Comparison of ENCODE assay signal across 18 mouse cellular contexts in the genomic region with DNA sequence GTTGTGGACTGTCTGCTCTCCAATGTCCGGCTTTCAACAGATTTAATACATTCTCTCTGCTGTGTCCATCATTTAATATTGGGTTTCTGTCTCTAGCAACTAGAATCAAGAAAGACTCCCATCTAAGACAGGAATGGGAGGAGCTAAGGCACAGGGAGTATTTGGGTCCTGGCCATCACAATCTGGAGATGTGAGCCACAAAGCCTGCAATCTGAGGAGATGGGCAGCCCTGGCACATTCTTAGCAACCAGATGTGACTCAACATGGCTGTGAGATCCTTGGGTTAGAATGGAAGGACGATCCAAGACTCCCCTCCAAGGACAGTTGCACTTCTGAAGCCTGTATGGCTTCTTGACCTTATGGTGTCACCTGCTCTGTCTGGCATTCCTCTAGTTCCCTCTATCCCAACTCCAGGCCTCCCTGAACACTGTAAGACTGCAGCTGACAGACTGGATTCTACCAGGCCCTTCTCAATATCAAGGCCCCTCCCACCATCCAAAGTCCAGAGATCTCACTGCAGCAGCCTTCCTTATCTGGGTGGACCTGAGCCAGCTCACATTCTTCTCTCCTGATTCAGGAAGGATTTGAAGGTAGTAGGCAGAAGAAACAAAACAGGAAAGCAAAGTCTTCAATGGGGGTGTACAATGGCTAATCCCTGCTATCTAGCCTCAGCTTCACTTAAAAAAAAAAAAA. TPM values are rescaled to one million over a fixed set of nuclear protein-coding genes. Genes with fewer than 3 reads are reported as not detected.
DNase-seq lines count a peak whose midpoint lies in the region; ATAC-seq lines count a peak whose summit lies in the region.
"Had no signal": no experiment of that assay in that cellular context is flagged by ENCODE, and none has a peak within 500 bp of the region (broad histone marks: within the 10 kb centered on the region; RNA-seq: fewer than 3 reads in every experiment).

No protein-coding gene starts in this region.

- no peaks in the 10 kb centered on the region for H3K4me1 ChIP-seq in kidney, embryonic 14.5 days (ENCODE audit: control insufficient read depth, insufficient read depth, low read length)
- H3K4me1 ChIP-seq in kidney, embryonic 15.5 days: peaks cover 9% of the 10 kb centered on the region
- peaks cover 7% of the 10 kb centered on the region for H3K4me1 ChIP-seq in forebrain, embryonic 16.5 days (replicated peaks; ENCODE audit: control insufficient read depth, insufficient read depth, low read length)
- H3K4me1 ChIP-seq: limb, embryonic 12.5 days had no signal

- no peak overlapping the region for H3K27ac ChIP-seq in kidney, embryonic 14.5 days (ENCODE audit: low read depth, low read length)
- no peak overlapping the region for H3K27ac ChIP-seq in kidney, embryonic 15.5 days
- no peak overlapping the region for H3K27ac ChIP-seq in forebrain, embryonic 16.5 days (ENCODE audit: low read length)
- H3K27ac ChIP-seq: embryonic facial prominence, embryonic 10.5 days; hindbrain, embryonic 12.5 days; limb, embryonic 12.5 days had no signal

- H3K27me3 ChIP-seq in kidney, embryonic 14.5 days (ENCODE audit: control insufficient read depth, insufficient read depth, low read length): no peaks in the 10 kb centered on the region
- no peaks in the 10 kb centered on the region for H3K27me3 ChIP-seq in kidney, embryonic 15.5 days
- H3K27me3 ChIP-seq in forebrain, embryonic 16.5 days (replicated peaks; ENCODE audit: control insufficient read depth, insufficient read depth, low read length): no peaks in the 10 kb centered on the region
- H3K27me3 ChIP-seq: hindbrain, embryonic 12.5 days; limb, embryonic 12.5 days had no signal

- no peaks in the 10 kb centered on the region for H3K9me3 ChIP-seq in kidney, embryonic 14.5 days (ENCODE audit: control insufficient read depth, low read length)
- H3K9me3 ChIP-seq in kidney, embryonic 15.5 days (replicated peaks): no peaks in the 10 kb centered on the region
- H3K9me3 ChIP-seq in forebrain, embryonic 16.5 days (ENCODE audit: control insufficient read depth, low read length): no peaks in the 10 kb centered on the region
- H3K9me3 ChIP-seq: embryonic facial prominence, embryonic 10.5 days; hindbrain, embryonic 12.5 days; limb, embryonic 12.5 days had no signal

- no peak for ATAC-seq in kidney, embryonic 14.5 days (ENCODE audit: low FRiP score, low TSS enrichment)
- no peak for ATAC-seq in kidney, embryonic 15.5 days (replicated peaks; ENCODE audit: low FRiP score)
- no peak for ATAC-seq in forebrain, embryonic 16.5 days

- peak; percentile 34 for DNase-seq in kidney, adult 11 months
- peak; percentile 46 for DNase-seq in urinary bladder, postnatal 14 days (ENCODE audit: low spot score)
- DNase-seq in urinary bladder, adult 18-20 months (ENCODE audit: low spot score in 2 of 2): no peak
- DNase-seq in yolk sac, embryonic 10.5 days (ENCODE audit: low spot score): peak; percentile 87
- DNase-seq in layer of hippocampus, postnatal 25 days (ENCODE audit: extremely low spot score in 1 of 2, low spot score in 1 of 2): no peak
- DNase-seq: adrenal gland, postnatal 10 days; cerebellum, postnatal 25 days; thymus, postnatal 36 days had no signal

- WGBS in kidney, embryonic 14.5 days: 66% methylated on average over 2 of the region's 2 CpGs
- 82% methylated on average over 2 of the region's 2 CpGs for WGBS in kidney, embryonic 15.5 days
- WGBS in forebrain, embryonic 16.5 days: 71% methylated on average over 2 of the region's 2 CpGs

- H3K36me3 ChIP-seq in kidney, embryonic 14.5 days (ENCODE audit: control insufficient read depth, insufficient read depth, low read length): no peaks in the 10 kb centered on the region
- H3K36me3 ChIP-seq in kidney, embryonic 15.5 days: no peaks in the 10 kb centered on the region
- no peaks in the 10 kb centered on the region for H3K36me3 ChIP-seq in forebrain, embryonic 16.5 days (ENCODE audit: control insufficient read depth, insufficient read depth)
- H3K36me3 ChIP-seq: embryonic facial prominence, embryonic 10.5 days; hindbrain, embryonic 12.5 days; limb, embryonic 12.5 days had no signal

- H3K4me3 ChIP-seq in kidney, embryonic 14.5 days (ENCODE audit: low read length): no peak overlapping the region
- no peak overlapping the region for H3K4me3 ChIP-seq in kidney, embryonic 15.5 days (replicated peaks)
- no peak overlapping the region for H3K4me3 ChIP-seq in forebrain, embryonic 16.5 days (replicated peaks; ENCODE audit: low read length)
- H3K4me3 ChIP-seq: embryonic facial prominence, embryonic 10.5 days; hindbrain, embryonic 12.5 days; limb, embryonic 12.5 days had no signal

- H3K4me2 ChIP-seq in kidney, embryonic 14.5 days (replicated peaks; ENCODE audit: low read depth, low read length): no peak overlapping the region
- H3K4me2 ChIP-seq in kidney, embryonic 15.5 days: no peak overlapping the region
- H3K4me2 ChIP-seq in forebrain, embryonic 16.5 days (ENCODE audit: low read length): no peak overlapping the region
- H3K4me2 ChIP-seq: hindbrain, embryonic 12.5 days; limb, embryonic 12.5 days; midbrain, embryonic 11.5 days had no signal

- H3K9ac ChIP-seq in kidney, embryonic 14.5 days (ENCODE audit: low read depth, low read length): no peak overlapping the region
- 0 out of 2 replicates have a peak overlapping the region, but pooled peaks have one; percentile 1 for H3K9ac ChIP-seq in kidney, embryonic 15.5 days
- H3K9ac ChIP-seq in forebrain, embryonic 16.5 days (replicated peaks; ENCODE audit: low read depth, low read length): no peak overlapping the region
- H3K9ac ChIP-seq: hindbrain, embryonic 12.5 days; limb, embryonic 12.5 days had no signal

RNA-seq across cellular contexts. Expression of gene Arfgap1, which starts 4.3 kb away (rescaled TPM):
- polyA plus RNA-seq in kidney, embryonic 14.5 days (2014; fragmentation: Nextera tagmentation; extraction: Ambion mirVana): 55.1 and 71.3 TPM in 2 replicates
- 90.4 and 105 TPM in 2 replicates for polyA plus RNA-seq in kidney, embryonic 15.5 days (2015; fragmentation: Nextera tagmentation; extraction: Ambion mirVana)
- total RNA-seq in layer of hippocampus, postnatal 25 days (2021): 100 to 1,000 TPM; 132 to 136 TPM
- 103 and 125 TPM in 2 replicates for polyA plus RNA-seq in forebrain, embryonic 16.5 days (2015; fragmentation: Nextera tagmentation; extraction: Ambion mirVana)

RNA-seq across cellular contexts. Expression of gene Nkain4, which starts 8.3 kb away (rescaled TPM):
- polyA plus RNA-seq in kidney, embryonic 14.5 days (2014; fragmentation: Nextera tagmentation; extraction: Ambion mirVana): 39.0 and 44.1 TPM in 2 replicates
- 33.4 and 34.5 TPM in 2 replicates for polyA plus RNA-seq in kidney, embryonic 15.5 days (2015; fragmentation: Nextera tagmentation; extraction: Ambion mirVana)
- total RNA-seq in layer of hippocampus, postnatal 25 days (2021): 10 to 100 TPM; 62.0 to 63.2 TPM
- polyA plus RNA-seq in forebrain, embryonic 16.5 days (2015; fragmentation: Nextera tagmentation; extraction: Ambion mirVana): 52.3 and 56.7 TPM in 2 replicates
- total RNA-seq: neutrophil, adult 5-6 weeks had no signal

RNA-seq across cellular contexts. Expression of gene Col20a1, which starts 23.6 kb away (rescaled TPM):
- 0.21 and 0.50 TPM in 2 replicates for polyA plus RNA-seq in kidney, embryonic 14.5 days (2014; fragmentation: Nextera tagmentation; extraction: Ambion mirVana)
- polyA plus RNA-seq in kidney, embryonic 15.5 days (2015; fragmentation: Nextera tagmentation; extraction: Ambion mirVana): 0.69 and 0.75 TPM in 2 replicates
- total RNA-seq in layer of hippocampus, postnatal 25 days (2021): 1 to 10 TPM; 1.3 to 3.0 TPM
- 0.13 and 0.15 TPM in 2 replicates for polyA plus RNA-seq in forebrain, embryonic 16.5 days (2015; fragmentation: Nextera tagmentation; extraction: Ambion mirVana)

RNA-seq across cellular contexts. Expression of gene Birc7, which starts 33.9 kb away (rescaled TPM):
- not detected in 2 replicates for polyA plus RNA-seq in kidney, embryonic 14.5 days (2014; fragmentation: Nextera tagmentation; extraction: Ambion mirVana)
- polyA plus RNA-seq in kidney, embryonic 15.5 days (2015; fragmentation: Nextera tagmentation; extraction: Ambion mirVana): not detected in 2 replicates
- total RNA-seq in layer of hippocampus, postnatal 25 days (2021): under 1 TPM in 1 of 2 experiments, not detected in 1; 0.22 TPM
- polyA plus RNA-seq in forebrain, embryonic 16.5 days (2015; fragmentation: Nextera tagmentation; extraction: Ambion mirVana): not detected in 2 replicates
- total RNA-seq: adrenal gland, postnatal 10 days; left cerebral cortex, adult 18-20 months; neutrophil, adult 5-6 weeks had no signal
- polyA plus RNA-seq: limb, embryonic 12.5 days; lung, embryonic 16.5 days had no signal

RNA-seq across cellular contexts. Expression of gene Ythdf1, which starts 42.0 kb away (rescaled TPM):
- polyA plus RNA-seq in kidney, embryonic 14.5 days (2014; fragmentation: Nextera tagmentation; extraction: Ambion mirVana): 48.7 and 75.4 TPM in 2 replicates
- 58.2 and 61.6 TPM in 2 replicates for polyA plus RNA-seq in kidney, embryonic 15.5 days (2015; fragmentation: Nextera tagmentation; extraction: Ambion mirVana)
- 10 to 100 TPM; 58.7 to 62.5 TPM for total RNA-seq in layer of hippocampus, postnatal 25 days (2021)
- 44.9 and 50.1 TPM in 2 replicates for polyA plus RNA-seq in forebrain, embryonic 16.5 days (2015; fragmentation: Nextera tagmentation; extraction: Ambion mirVana)

Comparison
In these comparisons a context has a peak if more than half of its experiments do, and no peak if none do; other contexts are left out.
1. DNase-seq: peak in kidney, adult 11 months (single experiment), urinary bladder, postnatal 14 days (single experiment) and yolk sac, embryonic 10.5 days (single experiment); none in urinary bladder, adult 18-20 months (0 of 2) and layer of hippocampus, postnatal 25 days (0 of 2).